ENCODE assay signal across 12 mouse cellular contexts in the genomic region with DNA sequence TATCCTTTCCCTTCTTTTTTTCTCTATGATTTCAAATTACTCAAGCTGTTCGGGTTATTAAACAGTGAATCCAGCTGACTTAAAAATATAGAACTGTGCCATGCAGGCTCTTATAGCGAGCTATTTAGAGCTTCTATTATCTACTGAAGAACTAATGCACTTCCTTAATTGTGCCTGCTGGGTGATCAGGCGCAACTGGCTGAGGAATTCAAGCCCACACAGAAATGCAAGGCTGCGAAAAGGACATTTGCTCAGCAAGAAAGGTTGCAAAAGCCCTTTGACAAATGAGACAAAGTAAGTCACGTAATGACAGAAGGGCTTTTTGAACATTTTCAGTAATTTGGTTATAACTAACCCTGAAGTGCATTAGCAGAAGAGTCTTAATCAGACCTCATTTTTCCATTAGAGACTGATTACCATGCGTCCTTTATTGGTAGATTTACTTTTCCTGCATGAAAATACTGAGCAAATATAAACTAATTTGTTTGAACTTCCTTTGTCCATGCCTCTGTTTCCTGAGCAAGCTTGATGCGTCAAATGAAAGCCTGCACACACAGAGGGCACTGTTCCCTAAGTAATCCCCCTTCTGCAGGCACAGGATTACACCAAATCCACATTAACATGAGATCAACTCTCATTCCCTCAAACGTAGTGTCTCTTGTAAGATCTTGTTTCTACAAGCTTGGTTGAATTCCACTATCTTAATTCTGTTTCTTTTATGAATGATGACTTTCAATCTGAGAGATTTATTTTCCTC.
DNase-seq lines count a peak whose midpoint lies in the region; ATAC-seq lines count a peak whose summit lies in the region.
"Had no signal": no experiment of that assay in that cellular context is flagged by ENCODE, and none has a peak within 500 bp of the region (broad histone marks: within the 10 kb centered on the region; RNA-seq: fewer than 3 reads in every experiment).

No protein-coding gene starts in this region.

- no peak overlapping the region for H3K9ac ChIP-seq in hindbrain, embryonic 12.5 days
- H3K9ac ChIP-seq in hindbrain, embryonic 16.5 days (ENCODE audit: low read depth, low read length), result no peak overlapping the region
- H3K9ac ChIP-seq in hindbrain, embryonic 14.5 days, result no peak overlapping the region
- no peak overlapping the region for H3K9ac ChIP-seq in neural tube, embryonic 14.5 days (replicated peaks; ENCODE audit: low read depth, low read length)
- H3K9ac ChIP-seq: limb, embryonic 13.5 days; lung, embryonic 15.5 days had no signal

- WGBS in hindbrain, embryonic 12.5 days, result 38% methylated on average over 8 of the region's 8 CpGs
- 27% methylated on average over 8 of the region's 8 CpGs for whole genome bisulfite sequencing in hindbrain, embryonic 16.5 days
- WGBS in hindbrain, embryonic 14.5 days, result 29% methylated on average over 8 of the region's 8 CpGs
- 29% methylated on average over 8 of the region's 8 CpGs for WGBS in neural tube, embryonic 14.5 days

- peak; percentile 51 for DNase-seq in embryo, embryonic 10.5 days (ENCODE audit: low spot score)
- peak; percentile 30 for DNase-seq in hindbrain, embryonic 14.5 days (ENCODE audit: low spot score)
- no peak for DNase-seq in spleen, postnatal 14 days (ENCODE audit: low spot score in 2 of 2)
- no peak for DNase-seq in T-cell, adult 2 months (ENCODE audit: low spot score)
- DNase-seq: heart, adult 18-20 months; thymus, postnatal 25 days had no signal

- no peaks in the 10 kb centered on the region for H3K36me3 ChIP-seq in hindbrain, embryonic 12.5 days
- no peaks in the 10 kb centered on the region for H3K36me3 ChIP-seq in hindbrain, embryonic 16.5 days (ENCODE audit: control insufficient read depth, insufficient read depth, low read length)
- H3K36me3 ChIP-seq in hindbrain, embryonic 14.5 days (replicated peaks; ENCODE audit: control insufficient read depth, insufficient read depth), result no peaks in the 10 kb centered on the region
- no peaks in the 10 kb centered on the region for H3K36me3 ChIP-seq in neural tube, embryonic 14.5 days (ENCODE audit: control insufficient read depth, insufficient read depth, low read length)
- H3K36me3 ChIP-seq: limb, embryonic 13.5 days; lung, embryonic 15.5 days had no signal

- ATAC-seq in hindbrain, embryonic 12.5 days (ENCODE audit: low FRiP score), result peak; percentile 60; the same call in 1 of the 2 replicates
- no peak for ATAC-seq in hindbrain, embryonic 16.5 days
- ATAC-seq in hindbrain, embryonic 14.5 days (ENCODE audit: low FRiP score), result no peak
- peak; percentile 38; the same call in 1 of the 2 replicates for ATAC-seq in neural tube, embryonic 14.5 days (ENCODE audit: low read depth)
- no peak for ATAC-seq in megakaryocyte, adult 5-6 weeks (ENCODE audit: poor library complexity, severe bottlenecking)

- 0 out of 2 replicates have a peak, but pooled peaks cover 2% of the 10 kb centered on the region for H3K4me1 ChIP-seq in hindbrain, embryonic 12.5 days
- H3K4me1 ChIP-seq in hindbrain, embryonic 16.5 days (ENCODE audit: control insufficient read depth, insufficient read depth, low read depth, low read length), result no peaks in the 10 kb centered on the region
- H3K4me1 ChIP-seq in hindbrain, embryonic 14.5 days (replicated peaks; ENCODE audit: control insufficient read depth, insufficient read depth, low read length), result peaks cover 6% of the 10 kb centered on the region; the same call in 1 of the 2 replicates
- H3K4me1 ChIP-seq in neural tube, embryonic 14.5 days (ENCODE audit: control insufficient read depth, insufficient read depth, low read length), result no peaks in the 10 kb centered on the region
- H3K4me1 ChIP-seq: limb, embryonic 13.5 days; lung, embryonic 15.5 days had no signal

- no peaks in the 10 kb centered on the region for H3K27me3 ChIP-seq in hindbrain, embryonic 12.5 days
- no peaks in the 10 kb centered on the region for H3K27me3 ChIP-seq in hindbrain, embryonic 16.5 days (replicated peaks; ENCODE audit: control insufficient read depth, insufficient read depth, low read length)
- no peaks in the 10 kb centered on the region for H3K27me3 ChIP-seq in hindbrain, embryonic 14.5 days (ENCODE audit: control insufficient read depth, insufficient read depth, low read length)
- no peaks in the 10 kb centered on the region for H3K27me3 ChIP-seq in neural tube, embryonic 14.5 days (ENCODE audit: control insufficient read depth, insufficient read depth, low read length)
- H3K27me3 ChIP-seq: limb, embryonic 13.5 days; lung, embryonic 15.5 days had no signal

- no peak overlapping the region for H3K27ac ChIP-seq in hindbrain, embryonic 12.5 days
- no peak overlapping the region for H3K27ac ChIP-seq in hindbrain, embryonic 16.5 days (ENCODE audit: low read depth, low read length)
- H3K27ac ChIP-seq in hindbrain, embryonic 14.5 days, result no peak overlapping the region
- no peak overlapping the region; the same call in 1 of the 2 replicates for H3K27ac ChIP-seq in neural tube, embryonic 14.5 days (ENCODE audit: low read depth, low read length)
- H3K27ac ChIP-seq: limb, embryonic 13.5 days; lung, embryonic 15.5 days had no signal

- no peak overlapping the region for H3K4me3 ChIP-seq in hindbrain, embryonic 12.5 days
- no peak overlapping the region for H3K4me3 ChIP-seq in hindbrain, embryonic 16.5 days (ENCODE audit: low read length)
- H3K4me3 ChIP-seq in hindbrain, embryonic 14.5 days (replicated peaks; ENCODE audit: low read length), result no peak overlapping the region
- no peak overlapping the region for H3K4me3 ChIP-seq in neural tube, embryonic 14.5 days (ENCODE audit: low read depth, low read length)
- H3K4me3 ChIP-seq: limb, embryonic 13.5 days; lung, embryonic 15.5 days had no signal

- no peaks in the 10 kb centered on the region for H3K9me3 ChIP-seq in hindbrain, embryonic 12.5 days (replicated peaks)
- H3K9me3 ChIP-seq in hindbrain, embryonic 16.5 days (ENCODE audit: control insufficient read depth, low read length), result no peaks in the 10 kb centered on the region
- H3K9me3 ChIP-seq in hindbrain, embryonic 14.5 days (ENCODE audit: control insufficient read depth, low read length), result no peaks in the 10 kb centered on the region
- H3K9me3 ChIP-seq in neural tube, embryonic 14.5 days (ENCODE audit: control insufficient read depth, low read length), result no peaks in the 10 kb centered on the region
- H3K9me3 ChIP-seq: limb, embryonic 13.5 days; lung, embryonic 15.5 days had no signal

- no peak overlapping the region for H3K4me2 ChIP-seq in hindbrain, embryonic 12.5 days (replicated peaks)
- H3K4me2 ChIP-seq in hindbrain, embryonic 16.5 days (ENCODE audit: low read length), result no peak overlapping the region
- H3K4me2 ChIP-seq in hindbrain, embryonic 14.5 days (replicated peaks), result 0 out of 2 replicates have a peak overlapping the region, but pooled peaks have one; percentile 11
- no peak overlapping the region for H3K4me2 ChIP-seq in neural tube, embryonic 14.5 days (ENCODE audit: low read depth, low read length)
- H3K4me2 ChIP-seq: limb, embryonic 13.5 days; lung, embryonic 15.5 days had no signal

Comparison
In these comparisons a context has a peak if more than half of its experiments do, and no peak if none do; other contexts are left out.
1. ATAC-seq: peak in hindbrain, embryonic 12.5 days (single experiment) and neural tube, embryonic 14.5 days (single experiment); none in hindbrain, embryonic 16.5 days (single experiment), hindbrain, embryonic 14.5 days (single experiment) and megakaryocyte, adult 5-6 weeks (single experiment).
2. DNase-seq: peak in embryo, embryonic 10.5 days (single experiment) and hindbrain, embryonic 14.5 days (single experiment); none in spleen, postnatal 14 days (0 of 2) and T-cell, adult 2 months (single experiment).